Mouse (Mus musculus): Measurements from ENCODE around the gene Wnk4.
A peak's percentile ranks its signal among the peaks of the same experiment; 100 is the strongest.

Wnk4 gene

GRCm38 (mm10) chr11:101277381-101278222 is 17.2 kb downstream of the Wnk4 start:
- DNase-seq: peak; percentile 71

- peak; percentile 91 for DNase-seq
Observed at GRCm38 (mm10) chr11:101278223-101279192, 18.1 kb downstream of the Wnk4 start, which contains the start of the genes Cntd1 and Coa3. Gene Cntd1, plus strand, starts transcription at chr11:101279012. Gene Coa3, minus strand, starts transcription at chr11:101279114.

DNA sequence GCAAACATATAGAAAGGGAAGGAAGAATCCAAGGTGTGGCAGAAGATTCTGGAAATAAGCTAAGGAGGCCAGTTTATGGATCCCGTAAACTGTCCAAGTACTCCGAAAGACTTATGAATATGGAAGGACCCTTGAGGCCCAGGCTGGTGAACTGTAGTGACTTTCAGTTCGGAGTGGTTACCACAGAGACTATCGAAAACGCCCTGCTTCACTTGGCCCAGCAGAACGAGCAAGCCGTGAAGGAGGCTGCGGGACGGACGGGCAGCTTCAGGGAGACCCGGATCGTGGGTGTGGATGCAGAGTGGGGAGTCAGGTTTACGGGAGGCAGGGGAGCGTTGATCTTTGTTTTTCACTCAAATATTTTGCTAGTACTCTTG is 18.8 kb downstream of the Wnk4 start:
- DNase-seq: no peak

DNA sequence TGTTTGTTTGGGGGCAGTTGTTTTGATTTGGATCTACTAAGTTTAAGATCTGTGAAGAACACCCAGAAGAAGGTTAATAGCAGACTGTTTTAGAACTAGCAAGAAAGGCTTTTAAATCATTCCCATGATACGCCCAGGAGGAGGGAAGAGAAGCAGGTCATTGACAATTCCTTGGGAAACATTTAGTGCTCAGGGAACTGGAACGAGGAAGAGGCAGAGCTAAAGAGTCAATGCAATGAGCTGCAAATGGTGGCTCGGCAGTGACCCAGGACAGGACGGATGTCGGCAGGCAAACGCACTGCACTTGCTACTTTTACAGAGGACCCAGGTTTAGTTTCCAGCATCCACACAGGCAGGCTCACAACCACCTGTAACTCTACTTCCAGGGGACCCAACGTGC is 20.5 kb downstream of the Wnk4 start:
- DNase-seq: no peak

DNA sequence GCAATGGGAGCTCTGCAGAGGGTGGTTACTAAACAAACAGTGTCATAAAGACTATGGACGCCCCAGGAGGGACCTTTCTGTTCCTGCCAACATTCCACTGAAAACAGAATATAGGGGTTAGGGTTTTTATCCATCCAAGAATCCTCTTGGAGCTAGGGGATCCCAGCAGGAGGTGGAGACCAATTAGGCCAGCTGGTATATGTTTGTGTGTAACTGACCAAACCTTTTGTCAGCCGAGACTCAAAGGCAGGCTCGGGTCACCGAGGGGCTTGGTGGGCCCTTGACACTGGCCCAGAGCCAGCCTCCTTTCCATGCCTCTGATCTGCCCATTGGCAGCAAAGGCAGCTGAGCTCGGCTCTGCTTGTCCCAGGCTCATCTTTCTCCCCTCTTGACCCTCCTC is 22.5 kb downstream of the Wnk4 start:
- no peak for DNase-seq

GRCm38 (mm10) chr11:101283805-101284204 is 23.4 kb downstream of the Wnk4 start:
- no peak for DNase-seq

- no peak for DNase-seq
Observed at GRCm38 (mm10) chr11:101287306-101287705, 26.9 kb downstream of the Wnk4 start.

DNA sequence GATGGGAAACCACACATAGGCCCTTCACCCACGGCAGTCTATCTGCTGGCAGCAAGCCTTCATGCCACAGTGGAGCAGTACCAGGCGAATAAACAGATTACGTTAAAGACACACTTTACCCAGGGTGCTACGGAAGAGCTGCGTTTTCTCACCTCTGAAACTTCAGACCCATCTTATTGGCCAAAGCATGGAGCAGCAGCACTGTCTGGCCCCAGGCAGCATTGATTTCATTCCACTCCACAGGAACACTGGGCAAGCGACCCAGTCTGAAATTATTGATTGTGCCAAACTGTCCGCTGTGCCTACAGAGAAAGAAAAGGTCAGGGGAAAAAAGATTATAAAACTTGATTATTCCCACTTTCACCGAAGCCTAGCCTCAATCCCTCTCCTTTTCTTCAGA is 30.9 kb downstream of the Wnk4 start:
- no peak for DNase-seq

- no peak for DNase-seq
Observed at GRCm38 (mm10) chr11:101295191-101295590, 34.8 kb downstream of the Wnk4 start.

DNA sequence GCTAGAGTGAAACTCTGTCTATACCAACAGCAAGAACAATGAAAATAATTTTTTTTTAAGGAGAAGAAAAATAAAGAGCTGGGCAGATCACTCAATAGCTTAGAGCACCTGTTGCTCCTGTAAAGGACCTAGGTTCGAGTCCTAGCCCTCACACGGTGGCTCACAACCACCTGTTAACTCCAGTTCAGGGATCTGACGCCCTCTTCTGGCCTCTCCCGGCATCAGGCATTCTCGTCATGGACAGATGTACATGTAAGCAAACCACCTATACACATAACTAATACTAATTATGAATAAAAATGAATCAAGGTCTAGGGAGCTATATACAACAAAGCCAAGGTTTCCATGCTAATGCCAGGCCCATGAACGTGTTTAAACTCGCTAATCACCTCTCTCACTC is 40.5 kb downstream of the Wnk4 start:
- no peak for DNase-seq

DNA sequence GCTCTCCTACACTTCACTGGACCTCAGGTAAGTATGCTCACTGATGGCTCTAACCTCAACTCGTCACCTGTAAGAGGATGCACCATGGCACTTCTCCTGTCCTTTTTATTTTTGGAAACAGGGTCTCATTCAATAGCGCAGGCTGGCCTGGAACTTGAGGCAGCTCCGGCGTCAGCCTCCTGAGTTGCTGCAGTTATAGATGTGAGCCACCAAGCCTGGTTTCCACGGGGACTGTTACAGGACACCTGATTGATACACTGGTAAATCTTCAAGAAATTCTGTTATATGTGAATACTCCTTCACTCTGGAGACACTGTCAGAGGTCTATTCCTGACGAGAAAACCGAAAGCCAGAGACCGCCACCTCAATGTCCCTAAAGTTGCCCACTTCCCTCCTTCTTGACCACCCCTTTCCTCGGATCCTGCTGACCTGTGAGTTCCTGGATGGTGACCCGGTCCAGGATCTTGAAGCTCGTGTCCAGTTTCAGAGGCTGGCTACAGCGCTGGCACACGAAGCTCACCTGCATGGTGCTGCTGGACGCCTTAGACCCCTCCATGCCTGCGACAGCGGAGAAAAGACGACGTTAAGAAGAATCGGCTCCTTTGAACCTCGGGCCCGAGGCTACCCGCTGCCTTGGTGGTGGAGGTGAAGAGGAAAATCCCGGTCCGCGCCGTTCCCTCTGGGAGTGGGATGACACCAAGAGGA is 41.1 kb downstream of the Wnk4 start:
- no peak for DNase-seq

DNA sequence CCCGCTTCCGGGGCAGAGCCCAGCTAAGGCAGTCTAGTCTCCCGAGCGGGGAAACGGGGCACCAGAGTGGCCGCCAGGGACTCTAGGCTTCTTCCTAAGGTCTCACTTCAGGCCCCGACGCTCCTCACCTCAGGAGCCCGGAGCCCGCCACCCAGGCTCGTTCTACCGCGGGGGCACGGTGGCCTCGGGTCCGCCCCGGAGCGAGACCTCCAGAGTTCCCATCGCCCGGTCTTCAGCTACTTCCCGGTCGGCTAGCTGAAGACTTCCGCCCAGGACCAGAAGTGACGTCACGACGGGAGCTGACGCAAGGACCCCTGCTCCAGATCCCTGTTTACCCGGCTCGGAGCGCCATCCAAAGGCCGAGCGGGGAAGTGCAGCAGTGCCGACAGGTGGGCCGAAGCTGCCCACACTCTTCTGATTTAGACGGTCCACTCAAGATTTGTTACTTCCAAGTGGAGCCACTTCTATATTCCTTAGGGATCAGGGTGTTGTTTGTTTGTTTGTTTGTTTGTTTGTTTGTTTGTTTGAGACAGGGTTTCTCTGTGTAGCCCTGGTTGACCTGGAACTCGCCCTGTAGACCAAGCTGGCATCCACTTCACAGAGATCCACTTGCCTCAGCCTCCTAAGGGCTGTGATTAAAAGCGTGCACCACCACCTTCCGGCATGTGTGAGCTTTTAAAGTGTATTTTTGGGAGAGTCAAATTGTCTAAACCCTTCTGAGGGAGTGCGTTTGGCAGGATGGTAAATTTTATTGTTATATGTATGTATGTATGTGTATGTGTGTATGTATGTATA is 41.8 kb downstream of the Wnk4 start, which contains the start of gene Becn1:
Becn1 (minus strand) TSS at position 283 of the 795 bp plus-strand sequence.
- DNase-seq: peak; percentile 100

- DNase-seq: no peak
Observed at GRCm38 (mm10) chr11:101307744-101308143, 47.4 kb downstream of the Wnk4 start.

- DNase-seq: no peak
Observed at GRCm38 (mm10) chr11:101311083-101311482, 50.7 kb downstream of the Wnk4 start.

- DNase-seq: no peak
Observed at GRCm38 (mm10) chr11:101312150-101312549, 51.8 kb downstream of the Wnk4 start.

DNA sequence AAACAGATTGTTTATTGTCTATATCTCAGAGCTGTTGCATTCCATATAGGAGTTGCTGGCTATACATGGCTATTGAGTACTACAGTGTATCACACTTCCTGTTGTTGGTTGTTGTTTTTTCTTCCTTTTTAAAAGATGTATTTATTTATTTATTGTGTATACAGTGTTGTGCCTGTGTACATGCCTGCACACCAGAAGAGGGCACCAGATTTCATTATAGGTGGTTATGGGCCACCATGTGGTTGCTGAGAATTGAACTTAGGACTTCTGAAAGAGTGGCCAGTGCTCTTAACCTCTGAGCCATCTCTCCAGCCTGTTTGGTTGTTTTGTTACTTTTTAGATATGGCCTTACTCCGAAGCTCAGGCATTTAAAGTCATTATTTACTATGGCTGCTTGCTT is 54.2 kb downstream of the Wnk4 start:
- DNase-seq: no peak

GRCm38 (mm10) chr11:101315082-101315650 is 54.8 kb downstream of the Wnk4 start:
- no peak for DNase-seq

DNA sequence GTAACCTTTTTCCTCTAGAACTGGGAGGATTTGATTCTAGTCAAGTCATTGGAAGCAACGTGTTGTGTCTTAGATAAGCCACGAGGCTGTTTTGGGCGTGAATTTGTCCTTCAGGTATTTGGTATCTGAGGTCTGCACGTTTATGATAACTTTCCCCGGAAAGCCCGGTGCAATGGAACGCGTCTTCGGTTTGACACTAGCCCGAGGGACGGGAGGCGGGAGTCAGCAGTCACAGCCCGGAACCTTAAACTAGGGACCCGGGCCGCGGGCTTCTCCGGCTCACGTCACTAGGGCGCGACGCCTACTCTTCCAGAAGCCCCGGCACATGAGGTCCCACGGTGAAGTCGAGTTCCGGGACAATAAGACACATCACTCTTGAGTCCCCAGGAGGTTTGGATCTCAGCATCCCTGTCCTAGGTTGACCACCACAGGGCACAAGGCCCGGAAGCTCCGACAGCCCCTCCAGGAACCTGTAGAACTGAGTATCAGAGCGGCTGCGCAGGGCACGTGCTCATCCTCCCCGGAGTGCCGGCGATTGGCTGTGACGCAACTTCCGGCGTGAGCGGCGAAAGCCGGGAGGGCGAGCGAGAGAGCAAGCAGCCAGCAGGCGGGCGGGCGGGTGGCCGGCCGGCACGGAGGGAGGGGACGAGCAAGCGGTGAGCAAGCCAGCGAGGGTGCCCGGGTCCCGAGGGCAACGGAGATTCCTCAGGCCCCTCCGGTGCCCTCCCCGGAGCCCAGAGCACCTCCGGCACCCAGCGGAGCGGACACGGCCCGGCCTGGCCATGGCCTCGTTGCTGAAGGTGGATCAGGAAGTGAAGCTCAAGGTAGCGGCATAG is 55.5 kb downstream of the Wnk4 start, which contains the start of gene Psme3:
Psme3 (plus strand) TSS at position 549 of the 836 bp plus-strand sequence.
- DNase-seq: peak; percentile 96

DNA sequence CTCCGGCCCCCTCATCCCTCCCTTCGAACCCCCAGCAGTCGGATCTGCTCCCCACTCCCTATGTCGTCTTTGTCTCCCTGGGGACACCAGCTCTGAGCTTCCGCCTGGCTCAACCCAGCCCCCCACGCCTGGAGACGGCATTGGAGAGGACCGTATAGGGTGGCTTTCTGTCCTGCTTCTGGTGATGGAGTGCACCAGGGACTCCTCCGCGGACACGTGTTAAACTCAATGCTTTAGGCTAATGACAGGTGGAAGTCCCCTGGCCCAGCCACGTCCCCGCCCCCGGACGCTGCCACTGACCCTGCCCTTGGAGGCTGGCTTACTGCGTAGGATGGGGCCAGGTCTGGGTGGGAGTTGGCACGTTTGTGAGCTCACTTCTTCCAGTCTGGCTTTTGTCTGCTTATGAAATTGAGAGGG is 56.1 kb downstream of the Wnk4 start:
- DNase-seq: peak; percentile 48

DNA sequence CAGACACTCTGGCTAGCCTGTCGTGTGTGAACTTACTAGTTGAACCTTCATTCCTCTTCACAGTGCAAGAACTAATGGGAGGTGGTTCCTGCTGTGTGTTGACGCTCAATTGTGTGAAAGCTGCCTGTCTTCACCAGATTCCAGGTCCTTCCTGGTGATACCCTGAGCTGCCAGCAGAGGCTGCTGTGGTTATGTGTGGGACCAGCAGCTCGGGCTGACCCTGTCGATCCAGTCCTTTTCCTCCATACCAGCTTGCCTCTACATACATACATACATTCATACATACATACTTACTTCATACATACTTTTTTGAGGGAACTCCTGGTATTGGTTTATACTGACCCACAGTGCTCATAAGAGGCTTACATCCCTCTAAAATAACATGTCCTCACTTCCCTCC is 63.2 kb downstream of the Wnk4 start:
- peak; percentile 90 for DNase-seq

- no peak for DNase-seq
Observed at GRCm38 (mm10) chr11:101324763-101325162, 64.4 kb downstream of the Wnk4 start, which contains the start of gene Aoc2. Gene Aoc2, plus strand, starts transcription at chr11:101325063.

All from kidney, postnatal 10 days (tissue).